Mouse (Mus musculus) embryonic facial prominence, embryonic 13.5 days (tissue): ENCODE results near the gene Ptprh. TPM values are rescaled to one million over a fixed set of nuclear protein-coding genes. Genes with fewer than 3 reads are reported as not detected.
A peak's percentile ranks its signal among the peaks of the same experiment; 100 is the strongest.
"Not testable (repeated sequence)": the region's sequence is repeated elsewhere in the genome, so short reads cannot be mapped to it uniquely, and the experiment has no call there.

Source experiments
- ATAC-seq: fragments of 200-750 bp; cut with Nextera tagmentation; 2 replicates; pipeline ENCODE4 v1.8.0; 2017; ENCODE audit warnings: low read depth; ENCODE audit not compliant: insufficient number of reproducible peaks, insufficient read depth, low FRiP score, low TSS enrichment
- H3K27ac ChIP-seq: fragments of 300-500 bp; sonication (generic); 2 replicates; pipeline ENCODE4 v1.5.1; 2015; ENCODE audit warnings: moderate library complexity, mild to moderate bottlenecking, inconsistent platforms
- H3K27me3 ChIP-seq: fragments of 300-500 bp; sonication (generic); 2 replicates; pipeline ENCODE4 v1.6.1; 2015; ENCODE audit warnings: mild to moderate bottlenecking, inconsistent platforms
- H3K36me3 ChIP-seq: fragments of 300-500 bp; sonication (generic); 2 replicates; pipeline ENCODE4 v1.6.1; 2015; ENCODE audit warnings: mild to moderate bottlenecking, inconsistent platforms
- H3K4me1 ChIP-seq: fragments of 300-500 bp; sonication (generic); 2 replicates; pipeline ENCODE4 v1.6.1; 2015; ENCODE audit warnings: inconsistent platforms
- H3K4me2 ChIP-seq: fragments of 300-500 bp; sonication (generic); 2 replicates; pipeline ENCODE4 v1.6.1; 2015; ENCODE audit warnings: moderate library complexity, mild to moderate bottlenecking, inconsistent platforms
- H3K4me3 ChIP-seq: fragments of 300-500 bp; sonication (generic); 2 replicates; pipeline ENCODE4 v1.5.1; 2015; ENCODE audit warnings: mild to moderate bottlenecking, inconsistent platforms
- H3K9ac ChIP-seq: fragments of 300-500 bp; sonication (generic); 2 replicates; pipeline ENCODE4 v1.6.1; 2015; ENCODE audit warnings: mild to moderate bottlenecking, inconsistent platforms
- H3K9me3 ChIP-seq: fragments of 300-500 bp; sonication (generic); 2 replicates; pipeline ENCODE4 v1.6.1; 2016; ENCODE audit warnings: inconsistent platforms
- WGBS: fragments of 180-500 bp; shearing (Covaris S2); methylation state at CpG from one replicate; pipeline ENCODE4 v1.1.7; 2015; ENCODE audit warnings: mixed read lengths; 5-methylcytosine and 5-hydroxymethylcytosine counted together
- polyA plus RNA-seq: library from polyadenylated mRNA; unstranded; fragments of >200 nt; fragmentation: Nextera tagmentation; extraction: Ambion mirVana; gene quantifications from 2 replicates; pipeline ENCODE4 v1.2.1, GENCODE M21; 2015

Ptprh gene
- polyA plus RNA-seq, 1 experiment from 2014 or later: not detected

DNA sequence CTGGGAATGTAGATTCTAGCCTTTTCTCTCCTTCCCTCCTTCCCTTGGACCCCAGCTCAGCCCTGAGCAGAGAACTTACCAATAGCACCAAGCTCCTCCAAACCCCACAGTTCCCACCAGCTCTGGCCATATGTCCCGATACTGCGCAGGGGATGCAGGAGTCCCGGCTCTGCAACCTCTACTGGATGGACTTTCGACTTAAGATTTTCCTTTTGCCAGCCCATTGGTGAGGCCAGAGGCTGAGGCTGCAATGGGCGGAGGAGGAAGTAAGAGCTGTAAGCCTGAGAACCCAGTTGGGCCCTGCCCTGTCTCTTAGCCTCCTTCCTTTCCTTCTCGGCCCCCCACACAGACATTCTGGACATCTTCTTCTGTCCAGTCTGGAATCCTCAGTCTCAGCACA is 872 bp downstream of the Ptprh start:
- Histone ChIP-seq H3K36me3 (no peaks in the 10 kb centered on the region), H3K4me1 (no peaks in the 10 kb centered on the region), H3K27me3 (no peaks in the 10 kb centered on the region), H3K9me3 (no peaks in the 10 kb centered on the region), H3K4me3 (no peak overlapping the region), H3K4me2 (no peak overlapping the region), H3K27ac (no peak overlapping the region), H3K9ac (no peak overlapping the region)
- no peak for ATAC-seq
- WGBS: 83% methylated on average over 6 of the region's 6 CpGs

DNA sequence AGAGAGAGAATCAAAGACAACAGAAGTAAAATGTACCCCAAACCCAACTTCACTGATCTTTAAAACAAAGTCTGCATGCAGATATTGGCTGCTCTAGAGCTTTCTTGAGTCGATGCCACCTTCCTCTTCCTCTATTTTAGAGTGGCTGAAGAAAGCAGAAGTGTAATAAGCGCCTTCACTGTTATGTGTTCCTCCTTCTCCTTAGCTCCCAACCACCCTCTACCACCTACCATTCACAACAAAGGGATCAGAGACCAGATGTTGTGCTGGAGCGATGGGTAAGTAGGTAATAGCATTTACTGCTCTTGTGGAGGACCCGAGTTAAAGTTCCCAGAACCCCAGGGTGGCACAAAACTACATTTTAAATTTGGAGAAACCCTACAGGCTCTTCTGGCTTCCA is 6.8 kb downstream of the Ptprh start:
- not testable (repeated sequence) for H3K9ac ChIP-seq, H3K36me3 ChIP-seq, H3K4me1 ChIP-seq, ATAC-seq, H3K4me2 ChIP-seq, H3K9me3 ChIP-seq, H3K27me3 ChIP-seq, H3K27ac ChIP-seq, H3K4me3 ChIP-seq
- whole genome bisulfite sequencing: 78% methylated on average over 4 of the region's 4 CpGs

DNA sequence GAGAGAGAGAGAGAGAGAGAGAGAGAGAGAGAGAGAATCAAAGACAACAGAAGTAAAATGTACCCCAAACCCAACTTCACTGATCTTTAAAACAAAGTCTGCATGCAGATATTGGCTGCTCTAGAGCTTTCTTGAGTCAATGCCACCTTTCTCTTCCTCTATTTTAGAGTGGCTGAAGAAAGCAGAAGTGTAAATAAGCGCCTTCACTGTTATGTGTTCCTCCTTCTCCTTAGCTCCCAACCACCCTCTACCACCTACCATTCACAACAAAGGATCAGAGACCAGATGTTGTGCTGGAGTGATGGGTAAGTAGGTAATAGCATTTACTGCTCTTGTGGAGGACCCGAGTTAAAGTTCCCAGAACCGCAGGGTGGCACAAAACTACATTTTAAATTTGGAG is 22.4 kb downstream of the Ptprh start:
- WGBS: 89% methylated on average over 3 of the region's 3 CpGs
- not testable (repeated sequence) for H3K9me3 ChIP-seq, H3K9ac ChIP-seq, H3K36me3 ChIP-seq, H3K4me2 ChIP-seq, ATAC-seq, H3K27ac ChIP-seq, H3K4me1 ChIP-seq, H3K27me3 ChIP-seq, H3K4me3 ChIP-seq

DNA sequence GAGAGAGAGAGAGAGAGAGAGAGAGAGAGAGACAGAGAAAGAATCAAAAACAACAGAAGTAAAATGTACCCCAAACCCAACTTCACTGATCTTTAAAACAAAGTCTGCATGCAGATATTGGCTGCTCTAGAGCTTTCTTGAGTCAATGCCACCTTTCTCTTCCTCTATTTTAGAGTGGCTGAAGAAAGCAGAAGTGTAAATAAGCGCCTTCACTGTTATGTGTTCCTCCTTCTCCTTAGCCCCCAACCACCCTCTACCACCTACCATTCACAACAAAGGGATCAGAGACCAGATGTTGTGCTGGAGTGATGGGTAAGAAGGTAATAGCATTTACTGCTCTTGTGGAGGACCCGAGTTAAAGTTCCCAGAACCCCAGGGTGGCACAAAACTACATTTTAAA is 31.5 kb downstream of the Ptprh start:
- H3K4me1 ChIP-seq, H3K27me3 ChIP-seq, H3K4me3 ChIP-seq, H3K36me3 ChIP-seq, ATAC-seq, H3K9me3 ChIP-seq, H3K4me2 ChIP-seq, H3K27ac ChIP-seq, H3K9ac ChIP-seq: not testable (repeated sequence)
- WGBS: 60% methylated on average over 2 of the region's 2 CpGs

DNA sequence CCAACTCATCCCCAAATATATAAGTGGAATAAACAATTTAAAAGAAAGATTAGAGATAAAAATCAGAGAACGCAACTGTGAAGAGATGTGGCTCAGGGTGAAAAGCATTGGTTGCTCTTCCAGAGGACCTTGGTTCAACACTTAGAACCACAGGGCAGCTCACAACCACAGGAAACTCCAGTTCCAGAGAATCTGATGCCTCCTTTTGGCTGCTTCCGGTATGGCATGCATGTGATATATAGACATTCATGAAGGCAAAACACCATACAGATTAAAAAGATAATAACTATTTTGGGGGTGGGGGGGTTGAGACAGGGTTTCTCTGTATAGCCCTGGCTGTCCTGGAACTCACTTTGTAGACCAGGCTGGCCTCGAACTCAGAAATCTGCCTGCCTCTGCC is 41.2 kb downstream of the Ptprh start:
- no peak for ATAC-seq
- 89% methylated on average over 3 of the region's 3 CpGs for WGBS
- Histone ChIP-seq H3K4me1 (no peaks in the 10 kb centered on the region), H3K4me3 (no peak overlapping the region), H3K4me2 (no peak overlapping the region), H3K27me3 (no peaks in the 10 kb centered on the region), H3K9ac (no peak overlapping the region), H3K36me3 (no peaks in the 10 kb centered on the region), H3K27ac (no peak overlapping the region), H3K9me3 (no peaks in the 10 kb centered on the region; the same call in 1 of the 2 replicates)

DNA sequence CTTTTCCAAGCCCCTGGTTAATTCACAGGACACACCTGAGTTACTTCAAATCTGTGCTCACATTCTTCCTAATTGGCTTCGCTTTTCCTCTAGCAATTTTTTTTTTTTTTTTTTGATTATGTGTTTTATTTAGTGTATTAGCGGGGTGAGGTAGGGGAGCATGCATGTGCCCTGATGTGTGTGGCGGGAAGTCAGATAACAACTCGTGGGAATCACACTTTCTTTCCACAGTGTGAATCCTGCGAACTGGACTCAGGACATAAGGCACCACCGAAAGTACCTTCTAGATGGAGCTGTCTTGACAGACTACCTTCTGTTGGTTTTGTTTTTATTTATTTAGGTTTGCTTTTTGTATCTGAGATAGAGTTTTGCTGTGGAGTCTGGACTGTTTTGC is 46.7 kb downstream of the Ptprh start:
- Histone ChIP-seq H3K4me1 (no peaks in the 10 kb centered on the region), H3K27ac (no peak overlapping the region)
- 69% methylated on average over 6 of the region's 6 CpGs for WGBS

DNA sequence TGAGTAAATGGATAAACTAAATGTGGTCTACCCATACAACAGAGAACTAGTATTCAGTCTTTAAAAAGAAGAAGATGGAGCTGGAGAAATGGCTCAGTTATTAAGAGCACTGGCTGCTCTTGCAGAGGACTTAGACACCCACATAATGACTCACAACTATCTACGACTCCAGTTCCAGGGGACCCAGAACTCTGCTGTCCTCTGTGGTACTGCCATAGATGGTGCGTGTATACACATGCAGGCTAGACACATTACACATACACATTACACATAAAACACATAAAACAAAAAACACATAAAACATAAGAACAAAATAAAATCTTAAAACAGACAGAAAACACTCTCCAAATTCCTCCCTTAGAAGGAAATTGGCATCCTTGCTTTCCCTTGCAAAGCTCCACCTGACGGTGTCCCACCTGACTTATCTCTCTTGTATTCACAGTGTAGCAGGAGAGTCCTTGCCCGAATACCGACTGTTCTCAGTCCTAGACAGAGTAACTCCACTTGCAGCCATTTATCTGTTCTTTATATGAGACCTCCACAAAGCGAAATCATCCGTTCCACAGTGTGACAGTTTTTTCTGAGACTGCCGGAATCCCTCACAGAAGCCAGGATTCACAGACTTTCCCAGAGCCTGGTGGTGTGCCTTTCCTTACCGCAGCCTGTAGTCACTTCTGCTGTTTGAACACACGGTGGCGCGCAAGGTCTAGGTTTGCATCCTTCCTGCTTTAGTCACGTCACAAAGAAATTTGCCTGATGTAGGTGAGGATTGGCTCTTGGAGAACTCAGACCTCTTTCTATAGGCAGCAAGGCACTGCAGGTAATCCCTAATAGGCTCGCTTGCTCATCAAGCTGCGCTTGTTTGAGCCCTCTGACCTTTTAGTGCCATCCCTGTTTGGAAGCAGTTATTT is 47.3 kb downstream of the Ptprh start:
- ATAC-seq: peak; percentile 84
- Histone ChIP-seq H3K9me3 (no peaks in the 10 kb centered on the region; the same call in 1 of the 2 replicates), H3K27me3 (peaks cover 5% of the 10 kb centered on the region), H3K4me2 (no peak overlapping the region), H3K27ac (no peak overlapping the region), H3K36me3 (no peaks in the 10 kb centered on the region), H3K9ac (no peak overlapping the region), H3K4me3 (no peak overlapping the region), H3K4me1 (no peaks in the 10 kb centered on the region)
- 22% methylated on average over 15 of the region's 15 CpGs for WGBS

More for the DNA sequence above, 46.7 kb downstream of the Ptprh start:
- H3K36me3 ChIP-seq: no peaks in the 10 kb centered on the region
- no peak overlapping the region for H3K4me2 ChIP-seq
- H3K27me3 ChIP-seq: peaks cover 5% of the 10 kb centered on the region
- ATAC-seq: no peak
- H3K9me3 ChIP-seq: no peaks in the 10 kb centered on the region; the same call in 1 of the 2 replicates
- no peak overlapping the region for H3K9ac ChIP-seq
- no peak overlapping the region for H3K4me3 ChIP-seq

DNA sequence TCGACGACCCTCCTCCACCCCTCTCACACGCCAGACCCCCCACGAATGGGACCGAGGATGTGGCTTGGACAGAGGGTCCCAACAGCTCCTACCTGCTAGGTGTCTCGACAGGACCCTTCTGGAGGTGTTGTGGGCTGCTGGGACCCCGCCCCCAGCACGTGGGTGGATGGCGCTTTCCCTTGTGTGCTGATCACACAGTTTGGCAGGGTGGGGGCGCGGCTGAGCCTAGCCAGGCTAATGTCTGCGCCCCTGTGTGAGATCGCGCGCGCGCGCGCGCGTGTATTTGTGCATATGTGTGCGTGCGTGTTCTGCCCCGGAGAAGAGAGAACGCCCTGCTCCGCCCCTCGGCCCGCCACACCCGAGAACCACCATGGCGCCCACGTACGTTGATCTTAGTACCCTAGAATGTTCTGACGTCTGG is 56.6 kb downstream of the Ptprh start, which contains the start of gene Syt5:
Gene Syt5, minus strand, starts transcription at position 321 of the 421 bp plus-strand sequence.
- no peak within 1 kb of the TSS for H3K27ac ChIP-seq
- H3K36me3 ChIP-seq: no peaks in the 10 kb centered on the region
- peak within 1 kb of the TSS; percentile 77 for H3K4me2 ChIP-seq
- peaks cover 15% of the 10 kb centered on the region for H3K4me1 ChIP-seq
- peak within 1 kb of the TSS; percentile 52 for H3K9ac ChIP-seq
- WGBS: 8% methylated on average over 33 of the region's 33 CpGs
- H3K4me3 ChIP-seq: peak within 1 kb of the TSS; percentile 39
- H3K27me3 ChIP-seq: peaks cover 17% of the 10 kb centered on the region
- peak; percentile 59; the same call in 1 of the 2 replicates for ATAC-seq
- H3K9me3 ChIP-seq: no peaks in the 10 kb centered on the region

DNA sequence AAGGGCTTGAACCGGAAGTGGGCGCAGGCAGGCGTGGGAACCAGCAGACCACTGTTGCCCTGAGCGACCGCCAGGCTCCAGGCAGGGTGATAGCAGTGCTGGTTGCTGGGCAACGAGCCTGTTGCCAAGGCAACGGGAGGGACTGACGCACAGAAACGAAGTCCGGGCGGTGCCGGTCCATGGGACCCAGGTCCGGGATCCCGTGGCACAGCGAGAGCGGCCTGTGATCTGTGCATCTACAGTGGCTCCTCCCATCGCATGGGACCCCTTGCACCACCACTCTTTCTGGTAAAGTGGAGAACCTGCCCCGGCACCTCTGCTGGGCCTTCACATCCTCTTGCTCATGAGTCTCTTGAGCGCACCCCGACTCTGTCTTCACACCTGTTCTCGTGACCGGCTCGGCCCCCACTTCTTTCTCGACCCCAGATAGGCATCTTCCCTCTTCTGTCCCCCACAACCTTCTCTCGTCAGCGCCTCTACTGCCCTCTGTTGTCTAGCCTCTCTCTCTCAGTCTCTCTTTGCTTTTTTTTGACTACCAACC is 57.2 kb downstream of the Ptprh start:
- H3K36me3 ChIP-seq: no peaks in the 10 kb centered on the region
- no peaks in the 10 kb centered on the region for H3K9me3 ChIP-seq
- H3K9ac ChIP-seq: peak overlapping the region; percentile 52
- peak overlapping the region; percentile 39 for H3K4me3 ChIP-seq
- H3K4me2 ChIP-seq: peak overlapping the region; percentile 77
- peaks cover 17% of the 10 kb centered on the region for H3K27me3 ChIP-seq
- 4% methylated on average over 26 of the region's 26 CpGs for WGBS
- H3K27ac ChIP-seq: no peak overlapping the region
- ATAC-seq: peak; percentile 33; the same call in 1 of the 2 replicates
- H3K4me1 ChIP-seq: peaks cover 15% of the 10 kb centered on the region

DNA sequence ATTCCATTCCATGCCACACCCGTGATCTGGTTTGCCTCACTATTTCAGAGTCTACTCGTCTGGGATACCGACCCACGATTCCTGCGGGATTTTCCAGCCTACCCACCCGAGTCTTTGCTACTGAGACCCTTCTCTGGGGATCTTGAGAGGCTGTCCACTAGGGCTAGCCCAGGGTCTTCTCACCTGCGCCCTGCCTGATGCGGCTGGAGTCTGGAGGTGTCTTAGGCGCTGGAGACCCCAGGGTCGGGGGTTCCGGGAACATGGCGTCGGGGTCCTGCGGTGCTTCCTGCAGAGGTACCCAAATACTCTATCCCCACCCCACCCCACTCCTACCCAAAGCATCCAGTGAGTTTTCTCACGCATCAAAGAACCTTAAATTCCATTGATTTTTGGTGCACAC is 57.8 kb downstream of the Ptprh start:
- H3K4me3 ChIP-seq: no peak overlapping the region
- H3K9me3 ChIP-seq: no peaks in the 10 kb centered on the region
- no peaks in the 10 kb centered on the region for H3K36me3 ChIP-seq
- H3K4me2 ChIP-seq: peak overlapping the region; percentile 77
- ATAC-seq: no peak
- peaks cover 17% of the 10 kb centered on the region for H3K27me3 ChIP-seq
- no peak overlapping the region for H3K27ac ChIP-seq
- 72% methylated on average over 15 of the region's 15 CpGs for WGBS
- no peak overlapping the region; the same call in 1 of the 2 replicates for H3K9ac ChIP-seq
- H3K4me1 ChIP-seq: peaks cover 15% of the 10 kb centered on the region

DNA sequence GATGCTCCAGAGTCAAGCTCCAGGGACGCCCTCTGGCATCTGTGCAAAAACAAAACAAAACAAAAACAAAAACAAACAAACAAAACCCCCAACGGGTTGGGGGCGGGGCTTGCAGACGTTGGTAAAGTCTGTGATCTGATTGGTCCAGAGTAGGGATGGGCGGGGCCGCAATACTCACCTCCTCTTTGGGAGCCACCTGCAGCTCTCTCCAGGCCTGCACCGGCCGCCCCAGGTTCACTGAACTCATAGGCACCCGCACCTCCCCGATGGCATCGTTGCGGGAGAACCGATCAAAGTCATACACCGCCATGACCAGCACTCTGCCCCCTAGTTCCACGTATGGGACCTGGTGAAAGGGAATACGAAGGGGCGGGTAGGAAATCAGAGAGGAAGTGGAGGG is 61.8 kb downstream of the Ptprh start:
- ATAC-seq: no peak
- no peak overlapping the region for H3K4me3 ChIP-seq
- H3K9ac ChIP-seq: no peak overlapping the region
- WGBS: 42% methylated on average over 17 of the region's 17 CpGs
- H3K27me3 ChIP-seq: peaks cover 8% of the 10 kb centered on the region
- no peak overlapping the region for H3K4me2 ChIP-seq
- H3K4me1 ChIP-seq: peaks cover 10% of the 10 kb centered on the region
- no peaks in the 10 kb centered on the region for H3K36me3 ChIP-seq
- H3K27ac ChIP-seq: no peak overlapping the region
- H3K9me3 ChIP-seq: no peaks in the 10 kb centered on the region

DNA sequence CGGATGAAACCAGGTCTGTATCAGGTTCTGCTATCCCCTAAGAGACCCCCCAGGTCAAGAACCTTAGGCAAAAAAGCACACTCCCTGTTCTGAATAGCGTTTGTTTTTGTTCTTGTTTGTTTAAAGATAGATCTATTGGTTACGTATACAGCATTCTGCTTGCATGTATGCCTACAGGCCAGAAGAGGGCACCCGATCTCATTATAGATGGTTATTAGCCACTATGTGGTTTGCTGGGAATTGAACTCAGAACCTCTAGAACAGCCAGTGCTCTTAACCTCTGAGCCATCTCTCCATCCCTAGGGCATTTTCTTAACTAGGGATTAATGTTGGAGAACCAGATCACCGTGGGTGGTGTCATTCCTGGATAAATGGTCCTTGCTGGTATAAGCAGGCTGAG is 62.5 kb downstream of the Ptprh start:
- Histone ChIP-seq H3K9ac (no peak overlapping the region), H3K9me3 (no peaks in the 10 kb centered on the region), H3K4me1 (peaks cover 4% of the 10 kb centered on the region; the same call in 1 of the 2 replicates), H3K4me2 (no peak overlapping the region), H3K4me3 (no peak overlapping the region), H3K27me3 (peaks cover 2% of the 10 kb centered on the region), H3K36me3 (no peaks in the 10 kb centered on the region), H3K27ac (no peak overlapping the region)
- WGBS: 63% methylated on average over 5 of the region's 5 CpGs
- no peak for ATAC-seq
